Mouse (Mus musculus) left cerebral cortex, adult 2 months (tissue): Measurements from ENCODE around the gene Trim7. TPM values are rescaled to one million over a fixed set of nuclear protein-coding genes. Genes with fewer than 3 reads are reported as not detected.
A peak's percentile ranks its signal among the peaks of the same experiment; 100 is the strongest.
"Not testable (repeated sequence)": the region's sequence is repeated elsewhere in the genome, so short reads cannot be mapped to it uniquely, and the experiment has no call there.

Source experiments
- DNase-seq, 2 experiments: peaks; one replicate each; pipeline ENCODE4 v3.0.0; 2021 to 2022; ENCODE audit warnings: low spot score in 2 of 2, mixed read lengths in 1 of 2; ENCODE audit errors: extremely low spot score in 1 of 2
- H3K27ac ChIP-seq: fragments of 200-600 bp; 2 replicates; pipeline ENCODE4 v1.8.1; 2022
- H3K4me3 ChIP-seq: fragments of 200-600 bp; 2 replicates; pipeline ENCODE4 v1.8.1; 2022
- CTCF ChIP-seq: fragments of 200-600 bp; IDR thresholded peaks from 2 replicates; pipeline ENCODE4 v1.8.1; 2022; ENCODE audit warnings: antibody characterized with exemption, mild to moderate bottlenecking, moderate library complexity
- intact Hi-C: fragments of 180-260 bp; cut with DNase I; formaldehyde crosslinking; loops from one replicate; pipeline ENCODE4 v1.15.1; 2025
- total RNA-seq, 2 experiments: library from RNA; stranded (reverse); gene quantifications; 2 replicates each; pipeline ENCODE4 v1.2.3; 2021

The Trim7 gene
- total RNA-seq, 2 experiments from 2014 or later, result 2.4 to 3.3 TPM

- intact Hi-C loops, result loop anchor here (1.0 to 5.0 kb wide), 2 partner anchors 16 to 384 kb away; partner anchors contain the start of gene Zfp62
- no peak overlapping the region; the same call in 1 of the 2 replicates for H3K27ac ChIP-seq
- TF ChIP-seq CTCF, result no peak
- DNase-seq, result peak; percentile 84 to 87
- H3K4me3 ChIP-seq, result peak overlapping the region; percentile 71
Measured at GRCm38 (mm10) chr11:48818346-48818745, 7.6 kb upstream of the Trim7 start.

- no peak for TF ChIP-seq CTCF
- Histone ChIP-seq H3K27ac (no peak overlapping the region), H3K4me3 (no peak overlapping the region)
- DNase-seq, result no peak
- intact Hi-C loops, result loop anchor here (5.0 kb wide), 1 partner anchor 383 kb away; the partner anchor contains the start of gene Zfp62
Measured at GRCm38 (mm10) chr11:48819614-48820307, 6.2 kb upstream of the Trim7 start.

- no peak for DNase-seq
- intact Hi-C loops, result no loop called here
- Histone ChIP-seq H3K4me3 (no peak overlapping the region), H3K27ac (no peak overlapping the region)
- TF ChIP-seq CTCF, result no peak
Measured at GRCm38 (mm10) chr11:48820308-48820674, 5.6 kb upstream of the Trim7 start.

- DNase-seq, H3K27ac ChIP-seq, intact Hi-C loops: not testable (repeated sequence)
Measured at GRCm38 (mm10) chr11:48821299-48821698, 4.6 kb upstream of the Trim7 start.

GRCm38 (mm10) chr11:48822768-48823512 is 3.0 kb upstream of the Trim7 start:
- H3K4me3 ChIP-seq, result peak overlapping the region; percentile 35
- no peak overlapping the region for H3K27ac ChIP-seq

More at GRCm38 (mm10) chr11:48821299-48821698, 4.6 kb upstream of the Trim7 start:
- not testable (repeated sequence) for H3K4me3 ChIP-seq

GRCm38 (mm10) chr11:48823536-48823972 is 2.4 kb upstream of the Trim7 start:
- TF ChIP-seq CTCF, result peak; percentile 1
- intact Hi-C loops, result no loop called here

More at GRCm38 (mm10) chr11:48822768-48823512, 3.0 kb upstream of the Trim7 start:
- no peak for TF ChIP-seq CTCF
- intact Hi-C loops, result no loop called here
- no peak for DNase-seq

GRCm38 (mm10) chr11:48824311-48824830 is 1.6 kb upstream of the Trim7 start:
- H3K27ac ChIP-seq, result no peak overlapping the region
- intact Hi-C loops, result no loop called here
- TF ChIP-seq CTCF, result no peak
- H3K4me3 ChIP-seq, result peak overlapping the region; percentile 35
- no peak for DNase-seq

More at GRCm38 (mm10) chr11:48823536-48823972, 2.4 kb upstream of the Trim7 start:
- peak; percentile 55 to 56 for DNase-seq
- H3K4me3 ChIP-seq, result peak overlapping the region; percentile 35
- no peak overlapping the region for H3K27ac ChIP-seq

GRCm38 (mm10) chr11:48826752-48827096 is 784 bp downstream of the Trim7 start:
- H3K4me3 ChIP-seq, result peak overlapping the region; percentile 33
- DNase-seq, result no peak
- intact Hi-C loops, result no loop called here
- TF ChIP-seq CTCF, result no peak
- H3K27ac ChIP-seq, result no peak overlapping the region

GRCm38 (mm10) chr11:48827926-48828325 is 2.0 kb downstream of the Trim7 start:
- no peak for TF ChIP-seq CTCF
- H3K4me3 ChIP-seq, result no peak overlapping the region
- no peak for DNase-seq
- H3K27ac ChIP-seq, result peak overlapping the region; percentile 21; the same call in 1 of the 2 replicates
- intact Hi-C loops, result no loop called here

- TF ChIP-seq CTCF, result no peak
- intact Hi-C loops, result loop anchor here (10.0 kb wide), 1 partner anchor 885 kb away; the partner anchor contains the start of gene Cnot6
- no peak for DNase-seq
- Histone ChIP-seq H3K4me3 (no peak overlapping the region), H3K27ac (no peak overlapping the region)
Measured at GRCm38 (mm10) chr11:48830279-48830678, 4.3 kb downstream of the Trim7 start.

- H3K4me3 ChIP-seq, result no peak overlapping the region
- TF ChIP-seq CTCF, result no peak
- DNase-seq, result no peak
- H3K27ac ChIP-seq, result no peak overlapping the region
- intact Hi-C loops, result loop anchor here (10.0 kb wide), 1 partner anchor 884 kb away; the partner anchor contains the start of gene Cnot6
Measured at GRCm38 (mm10) chr11:48831273-48831672, 5.3 kb downstream of the Trim7 start.
